Mouse (Mus musculus): ENCODE data around the gene Zkscan14.
"Not testable (repeated sequence)": the region's sequence is repeated elsewhere in the genome, so short reads cannot be mapped to it uniquely, and the experiment has no call there.

Gene Zkscan14

GRCm38 (mm10) chr5:145201321-145201991 lies at the start of gene Zkscan14:
TSS of gene Zkscan14 (minus strand) at chr5:145201868.
- DNase-seq (ENCODE audit: low spot score) = peak; percentile 82

DNA sequence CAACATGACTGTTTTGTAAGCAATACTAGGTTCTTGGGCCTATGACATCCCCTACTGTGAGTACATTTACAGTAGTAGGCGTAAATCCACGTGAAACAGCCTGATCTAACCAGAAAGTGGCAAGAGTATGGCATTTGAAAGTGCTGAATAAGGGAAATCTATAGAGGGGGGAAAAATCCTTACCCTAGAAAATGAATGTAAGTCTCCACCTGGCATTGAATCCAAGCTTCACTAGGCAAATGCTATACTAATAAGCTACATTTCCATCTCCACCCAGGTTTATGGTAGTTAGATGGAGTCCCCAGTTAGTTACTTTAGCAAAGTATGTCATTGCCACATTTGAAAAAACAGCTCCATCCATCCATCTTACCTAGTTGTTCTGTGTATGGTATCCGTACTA lies 47.9 kb upstream of the Zkscan14 start:
- DNase-seq (ENCODE audit: low spot score) = no peak

- DNase-seq (ENCODE audit: low spot score) = no peak
These were observed 33.0 kb upstream of the Zkscan14 start for GRCm38 (mm10) chr5:145234636-145235035.

- no peak for DNase-seq (ENCODE audit: low spot score)
These were observed 30.3 kb upstream of the Zkscan14 start for GRCm38 (mm10) chr5:145231893-145232411.

DNA sequence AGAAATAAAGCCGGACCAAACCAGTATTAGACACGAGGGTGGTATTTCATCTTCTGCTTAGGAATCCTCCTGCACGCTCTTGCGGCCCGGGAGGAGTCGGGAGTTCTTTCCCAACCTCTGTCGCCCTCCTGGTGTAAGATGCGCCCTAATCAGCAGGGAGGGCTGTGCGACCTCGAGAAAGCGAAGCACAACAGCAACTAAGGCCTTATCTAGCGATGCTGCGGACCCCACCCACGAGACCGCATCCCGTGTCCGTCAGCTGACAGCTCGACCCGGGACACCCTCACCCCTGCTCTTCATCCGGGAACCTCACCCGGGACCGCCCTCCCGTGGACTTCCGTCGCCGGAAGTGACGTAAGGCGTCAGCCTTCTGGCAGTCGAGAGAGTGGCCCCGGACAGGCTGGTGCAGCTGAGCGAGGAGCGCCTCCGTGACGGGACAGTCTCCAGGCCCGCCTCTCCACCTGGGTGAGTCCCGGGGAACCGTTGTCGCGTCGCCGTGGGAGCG lies 29.8 kb upstream of the Zkscan14 start, which contains the start of gene Zfp655:
Gene Zfp655, plus strand, starts transcription at position 349 of the 505 bp plus-strand sequence.
- DNase-seq (ENCODE audit: low spot score) = peak; percentile 98

DNA sequence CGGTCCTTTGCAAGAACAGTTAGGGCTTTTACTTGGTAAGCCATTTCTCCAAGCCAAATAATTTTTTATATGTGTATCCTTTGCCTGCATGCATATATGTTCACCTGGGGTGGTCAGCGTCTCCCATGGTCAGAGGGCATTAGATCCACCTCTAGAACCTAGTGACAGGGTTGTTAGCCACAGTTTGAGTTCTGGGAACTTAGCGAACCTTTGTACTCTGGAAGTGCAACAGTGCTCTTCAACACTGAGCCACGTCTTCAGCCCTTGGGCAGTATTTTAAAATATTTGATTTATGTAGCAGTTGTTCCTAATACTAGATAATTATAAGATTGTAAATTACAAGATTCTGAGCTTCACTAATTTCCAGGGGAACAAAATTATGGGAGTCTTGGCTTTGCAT lies 29.0 kb upstream of the Zkscan14 start:
- DNase-seq (ENCODE audit: low spot score) = peak; percentile 40

GRCm38 (mm10) chr5:145229283-145229682 lies 27.6 kb upstream of the Zkscan14 start:
- DNase-seq (ENCODE audit: low spot score) = not testable (repeated sequence)

- no peak for DNase-seq (ENCODE audit: low spot score)
These were observed 24.8 kb upstream of the Zkscan14 start for GRCm38 (mm10) chr5:145226453-145226852.

- DNase-seq (ENCODE audit: low spot score) = no peak
These were observed 21.7 kb upstream of the Zkscan14 start for GRCm38 (mm10) chr5:145223395-145223794.

- DNase-seq (ENCODE audit: low spot score) = peak; percentile 60
These were observed 21.2 kb upstream of the Zkscan14 start for GRCm38 (mm10) chr5:145222840-145223239.

GRCm38 (mm10) chr5:145219981-145220380 lies 18.3 kb upstream of the Zkscan14 start:
- DNase-seq (ENCODE audit: low spot score) = peak; percentile 69

DNA sequence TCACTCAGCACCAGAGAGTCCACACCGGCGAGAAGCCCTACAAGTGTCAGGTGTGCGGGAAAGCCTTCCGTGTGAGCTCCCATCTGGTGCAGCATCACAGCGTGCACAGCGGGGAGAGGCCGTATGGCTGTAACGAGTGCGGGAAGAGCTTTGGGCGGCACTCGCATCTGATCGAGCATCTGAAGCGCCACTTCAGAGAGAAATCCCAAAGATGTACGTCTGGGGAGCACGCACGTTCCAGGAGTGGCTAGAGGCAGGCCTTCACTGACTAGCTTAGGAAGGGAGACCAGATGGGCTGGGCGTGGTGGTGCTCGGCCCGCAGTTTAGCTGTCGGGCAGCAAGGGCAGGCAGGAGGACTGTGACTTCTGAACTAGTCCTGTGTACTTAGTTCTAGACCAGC lies 17.0 kb upstream of the Zkscan14 start:
- DNase-seq (ENCODE audit: low spot score) = no peak

DNA sequence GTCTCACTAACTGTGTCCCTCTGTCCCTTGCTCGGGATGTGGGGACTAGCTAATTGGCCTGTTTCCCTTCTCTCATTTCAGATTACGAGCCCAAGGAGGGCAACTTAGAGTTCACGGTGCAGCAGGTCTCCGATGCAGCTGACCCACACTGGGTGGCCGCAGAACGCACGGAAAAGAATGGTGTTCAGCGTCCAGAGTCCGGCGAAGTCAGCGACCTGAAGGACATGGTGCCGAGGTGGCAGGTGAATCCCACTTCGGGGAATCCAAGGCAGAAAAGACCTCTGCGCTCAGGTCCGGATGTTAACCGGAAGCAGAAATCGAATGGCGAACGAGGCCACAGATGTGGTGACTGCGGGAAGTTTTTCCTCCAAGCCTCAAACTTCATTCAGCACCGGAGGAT lies 16.5 kb upstream of the Zkscan14 start:
- peak; percentile 49 for DNase-seq (ENCODE audit: low spot score)

DNA sequence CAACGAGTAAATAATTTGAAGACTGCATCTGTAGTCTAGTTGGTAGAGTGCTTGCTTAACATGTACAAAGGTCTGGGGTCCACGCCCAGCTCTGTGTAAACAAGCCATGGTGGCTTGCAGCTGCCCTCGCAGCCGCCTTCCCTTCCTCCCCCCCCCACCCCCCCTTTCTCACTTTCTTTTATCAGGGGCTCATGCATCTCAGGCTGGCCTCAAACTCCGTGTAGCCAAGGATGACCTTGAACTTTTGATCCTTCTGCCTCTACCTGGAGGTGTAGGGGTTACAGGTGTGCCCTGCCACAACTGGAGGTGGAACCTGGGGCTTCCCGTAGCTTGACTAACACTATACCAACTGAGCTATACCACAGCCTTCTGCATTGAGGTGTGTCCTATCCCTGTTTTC lies 16.1 kb upstream of the Zkscan14 start:
- peak; percentile 82 for DNase-seq (ENCODE audit: low spot score)

GRCm38 (mm10) chr5:145214679-145215078 lies 13.0 kb upstream of the Zkscan14 start:
- peak; percentile 41 for DNase-seq (ENCODE audit: low spot score)

DNA sequence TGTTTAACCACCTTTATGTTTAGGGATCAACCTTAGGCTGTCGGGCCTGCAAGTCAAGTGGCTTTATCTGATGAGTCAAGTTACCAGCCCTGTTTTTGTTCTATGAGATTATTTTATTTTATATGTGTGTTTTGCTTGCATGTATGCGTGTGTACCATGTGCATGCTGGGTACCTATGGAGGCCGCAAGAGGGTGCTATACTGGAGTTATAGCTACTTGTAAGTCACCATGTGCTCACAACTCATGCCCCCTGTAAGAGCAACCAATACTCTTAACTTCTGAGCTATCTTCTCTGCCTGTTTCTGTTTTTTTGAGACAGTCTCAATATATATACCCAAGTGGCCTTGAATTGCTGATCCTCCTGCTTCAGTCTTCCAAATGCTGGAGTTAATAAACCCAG lies 11.8 kb upstream of the Zkscan14 start:
- DNase-seq (ENCODE audit: low spot score) = no peak

DNA sequence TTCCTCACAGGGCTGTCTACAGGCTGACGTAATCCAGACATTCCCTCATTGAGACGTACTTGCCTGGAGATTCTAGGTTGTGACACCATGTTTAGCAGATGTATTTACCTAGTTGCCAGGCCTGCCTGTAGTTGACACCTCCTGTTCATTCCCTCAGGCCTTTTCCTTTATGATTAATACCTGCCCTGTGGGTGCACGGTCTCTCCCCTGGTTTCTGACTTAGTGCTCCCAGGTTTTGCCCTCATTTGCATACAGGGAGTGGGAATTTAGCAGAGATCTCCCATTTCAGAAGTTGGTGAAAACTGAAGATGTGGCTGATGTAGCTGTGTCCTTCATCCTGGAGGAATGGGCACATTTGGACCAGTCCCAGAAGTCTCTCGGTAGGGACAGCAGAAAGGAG lies 10.5 kb upstream of the Zkscan14 start:
- DNase-seq (ENCODE audit: low spot score) = no peak

DNA sequence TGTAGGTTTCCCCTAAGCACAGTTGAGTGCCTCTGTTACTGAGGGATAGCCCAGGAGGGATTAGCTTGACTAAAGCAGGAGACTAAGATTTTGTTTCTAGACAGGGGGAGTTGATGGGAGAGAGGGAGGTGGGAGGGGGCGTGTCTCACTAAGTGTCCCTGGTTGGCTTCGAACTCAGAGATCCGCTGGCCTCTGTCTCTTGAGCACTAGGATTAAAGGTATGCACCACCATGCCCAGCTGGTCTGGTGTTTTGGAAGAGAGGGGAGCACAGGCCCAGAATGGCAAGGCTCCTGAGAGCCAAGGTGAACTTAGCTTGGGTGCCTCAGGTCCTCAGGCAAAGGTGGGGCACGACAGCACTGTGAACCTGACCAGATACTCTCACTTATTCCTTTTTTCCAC lies 9.7 kb upstream of the Zkscan14 start:
- DNase-seq (ENCODE audit: low spot score) = no peak

- not testable (repeated sequence) for DNase-seq (ENCODE audit: low spot score)
These were observed 6.7 kb upstream of the Zkscan14 start for GRCm38 (mm10) chr5:145208391-145208790.

- no peak for DNase-seq (ENCODE audit: low spot score)
These were observed 6.3 kb upstream of the Zkscan14 start for GRCm38 (mm10) chr5:145207954-145208353.

DNA sequence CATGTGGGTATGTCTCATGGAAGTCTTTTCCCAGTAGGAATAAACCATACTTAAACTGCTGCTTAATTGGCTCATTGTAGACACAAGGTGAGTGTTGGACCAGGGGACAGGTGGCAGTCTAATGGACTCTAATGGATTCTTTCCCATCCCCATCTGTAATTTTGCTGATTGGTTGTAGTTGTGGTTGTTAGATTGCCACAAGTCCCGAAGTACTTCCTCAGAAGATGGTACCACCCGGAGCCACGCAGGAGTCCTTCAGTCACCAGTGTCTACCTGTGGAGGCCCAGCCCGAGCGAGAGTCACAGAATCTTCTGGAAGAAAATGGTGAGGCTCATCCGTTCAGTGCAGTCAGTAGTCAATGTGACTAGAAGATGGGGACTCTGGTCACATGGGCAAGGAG lies 5.7 kb upstream of the Zkscan14 start:
- DNase-seq (ENCODE audit: low spot score) = no peak

DNA sequence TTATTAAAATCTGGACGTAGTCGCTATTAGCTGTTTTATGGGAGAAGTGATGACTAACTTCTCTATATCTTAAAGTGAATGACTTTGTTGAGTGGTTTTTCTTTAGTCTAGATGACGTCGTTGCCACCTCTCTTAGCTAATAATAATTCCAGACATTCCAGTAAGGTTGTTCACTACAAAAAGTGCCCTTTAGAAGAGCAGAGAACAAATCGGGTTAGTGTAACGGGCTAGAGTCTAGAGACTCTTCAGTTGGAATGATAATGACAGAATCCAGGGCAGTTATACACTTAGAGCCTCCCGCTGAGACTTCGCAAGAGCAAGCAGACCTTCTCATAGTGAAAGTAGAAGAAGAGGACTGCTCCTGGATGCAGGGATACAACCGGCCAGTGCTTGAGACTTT lies 3.4 kb upstream of the Zkscan14 start:
- no peak for DNase-seq (ENCODE audit: low spot score)

DNA sequence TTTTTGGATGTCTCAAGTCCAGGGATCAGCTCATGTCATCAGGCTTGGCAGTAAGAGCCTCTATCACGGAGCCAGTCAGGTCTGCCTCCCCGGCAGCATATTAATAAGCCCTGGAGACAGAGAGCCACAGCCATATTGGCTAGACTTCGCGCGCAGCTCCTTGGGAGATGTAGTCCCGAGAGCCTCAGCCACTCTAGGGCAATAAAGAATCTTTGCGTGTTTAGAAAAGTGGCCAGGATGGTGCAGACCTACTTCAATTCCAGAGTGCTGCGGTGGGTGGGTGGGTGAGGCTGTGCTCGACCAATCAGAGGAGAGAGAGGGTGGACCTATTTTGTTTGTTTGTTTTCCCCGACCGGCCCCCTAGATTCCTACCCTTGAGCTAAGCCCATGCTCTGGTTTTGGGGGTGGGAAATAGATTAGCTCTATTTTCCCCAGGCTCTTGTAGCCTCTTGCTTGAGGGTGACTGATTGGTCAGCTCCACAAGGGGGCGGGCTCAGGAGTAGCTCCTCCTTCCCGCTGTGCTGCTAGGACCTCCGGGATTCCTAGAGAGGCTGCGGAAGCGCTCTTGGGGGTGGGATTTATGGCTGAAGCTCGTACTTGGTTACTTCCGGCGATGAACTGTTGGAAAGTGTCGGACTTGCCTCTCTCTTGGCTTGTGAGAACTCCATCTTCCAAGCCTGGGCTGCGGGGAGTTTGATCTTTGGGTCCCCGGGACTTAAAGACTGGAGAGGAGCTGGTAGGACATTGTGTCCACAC lies 2.4 kb upstream of the Zkscan14 start, which contains the start of gene Zkscan5:
Gene Zkscan5, plus strand, starts transcription at position 627 of the 756 bp plus-strand sequence.
- DNase-seq (ENCODE audit: low spot score) = peak; percentile 99

Data from yolk sac, embryonic 10.5 days (tissue).